Comparison of ENCODE assay signal across 13 mouse cellular contexts in genomic region chr13:60682714-60683695, GRCm38 (mm10).
DNase-seq lines count a peak whose midpoint lies in the region; ATAC-seq and TF ChIP-seq lines count a peak whose summit lies in the region.
"Had no signal": no experiment of that assay in that cellular context is flagged by ENCODE, and none has a peak within 500 bp of the region (broad histone marks: within the 10 kb centered on the region; RNA-seq: fewer than 3 reads in every experiment).

No protein-coding gene starts in this region.

- no peak overlapping the region for H3K9ac ChIP-seq in hindbrain, embryonic 12.5 days
- H3K9ac ChIP-seq in hindbrain, embryonic 11.5 days (ENCODE audit: low read depth, low read length): no peak overlapping the region
- no peak overlapping the region for H3K9ac ChIP-seq in midbrain, postnatal 0 days (replicated peaks; ENCODE audit: low read length, poor library complexity, severe bottlenecking)
- no peak overlapping the region for H3K9ac ChIP-seq in stomach, postnatal 0 days (ENCODE audit: low read length)
- H3K9ac ChIP-seq: embryonic facial prominence, embryonic 12.5 days; heart, embryonic 15.5 days had no signal

- TF ChIP-seq EP300 in stomach, postnatal 0 days (optimal IDR thresholded peaks at IDR 0.05): no peak

- 86% methylated on average over 15 of the region's 15 CpGs for WGBS in hindbrain, embryonic 12.5 days
- WGBS in hindbrain, embryonic 11.5 days: 90% methylated on average over 15 of the region's 15 CpGs
- WGBS in midbrain, postnatal 0 days: 85% methylated on average over 15 of the region's 15 CpGs
- WGBS in midbrain, embryonic 10.5 days: 89% methylated on average over 15 of the region's 15 CpGs
- 47% methylated on average over 15 of the region's 15 CpGs for WGBS in lung, adult 2 months
- 69% methylated on average over 15 of the region's 15 CpGs for WGBS in stomach, postnatal 0 days

- no peak for TF ChIP-seq POLR2A in lung, adult 2 months (IDR thresholded peaks at IDR 0.05; ENCODE audit: borderline replicate concordance, extremely low read depth, low read depth, low read length)

- peak; percentile 42 for TF ChIP-seq CTCF in midbrain, postnatal 0 days (IDR thresholded peaks at IDR 0.05)
- 0 out of 2 replicates have a peak, but pooled peaks have one; percentile 12 for TF ChIP-seq CTCF in lung, adult 2 months (IDR thresholded peaks at IDR 0.05; ENCODE audit: insufficient read depth, low read length)
- no peak; the same call in 1 of the 2 replicates for TF ChIP-seq CTCF in stomach, postnatal 0 days (IDR thresholded peaks at IDR 0.05; ENCODE audit: low read depth)

- no peak overlapping the region for H3K4me2 ChIP-seq in hindbrain, embryonic 12.5 days (replicated peaks)
- no peak overlapping the region for H3K4me2 ChIP-seq in hindbrain, embryonic 11.5 days (replicated peaks; ENCODE audit: low read depth, low read length)
- no peak overlapping the region for H3K4me2 ChIP-seq in midbrain, postnatal 0 days (ENCODE audit: low read depth, low read length, poor library complexity, severe bottlenecking)
- H3K4me2 ChIP-seq in stomach, postnatal 0 days (replicated peaks; ENCODE audit: low read depth): no peak overlapping the region
- H3K4me2 ChIP-seq: embryonic facial prominence, embryonic 12.5 days; heart, embryonic 15.5 days had no signal

- H3K27ac ChIP-seq in hindbrain, embryonic 12.5 days: 0 out of 2 replicates have a peak overlapping the region, but pooled peaks have one; percentile 8
- H3K27ac ChIP-seq in hindbrain, embryonic 11.5 days (ENCODE audit: low read depth, low read length): no peak overlapping the region
- peak overlapping the region; percentile 18; the same call in 1 of the 2 replicates for H3K27ac ChIP-seq in midbrain, postnatal 0 days (ENCODE audit: low read depth, low read length)
- no peak overlapping the region for H3K27ac ChIP-seq in midbrain, embryonic 10.5 days (replicated peaks)
- H3K27ac ChIP-seq in stomach, postnatal 0 days (replicated peaks): peak overlapping the region; percentile 4; the same call in 1 of the 2 replicates
- H3K27ac ChIP-seq: heart, embryonic 15.5 days; macrophage had no signal

- H3K27me3 ChIP-seq in hindbrain, embryonic 12.5 days: no peaks in the 10 kb centered on the region
- H3K27me3 ChIP-seq in hindbrain, embryonic 11.5 days (ENCODE audit: control insufficient read depth, insufficient read depth, low read length): no peaks in the 10 kb centered on the region
- H3K27me3 ChIP-seq in midbrain, postnatal 0 days (ENCODE audit: insufficient read depth, low read length): no peaks in the 10 kb centered on the region
- H3K27me3 ChIP-seq in midbrain, embryonic 10.5 days (ENCODE audit: low read depth, poor library complexity, severe bottlenecking): no peaks in the 10 kb centered on the region
- H3K27me3 ChIP-seq in stomach, postnatal 0 days (ENCODE audit: control insufficient read depth, insufficient read depth, low read length): no peaks in the 10 kb centered on the region
- H3K27me3 ChIP-seq: embryonic facial prominence, embryonic 12.5 days; heart, embryonic 15.5 days had no signal

- no peaks in the 10 kb centered on the region for H3K36me3 ChIP-seq in hindbrain, embryonic 12.5 days
- H3K36me3 ChIP-seq in hindbrain, embryonic 11.5 days (ENCODE audit: control insufficient read depth, insufficient read depth, low read length): no peaks in the 10 kb centered on the region
- no peaks in the 10 kb centered on the region for H3K36me3 ChIP-seq in midbrain, postnatal 0 days (ENCODE audit: insufficient read depth, low read length)
- no peaks in the 10 kb centered on the region for H3K36me3 ChIP-seq in midbrain, embryonic 10.5 days
- H3K36me3 ChIP-seq in stomach, postnatal 0 days (ENCODE audit: control insufficient read depth, insufficient read depth, low read length): no peaks in the 10 kb centered on the region
- H3K36me3 ChIP-seq: embryonic facial prominence, embryonic 12.5 days; heart, embryonic 15.5 days had no signal

- H3K9me3 ChIP-seq in hindbrain, embryonic 12.5 days (replicated peaks): no peaks in the 10 kb centered on the region
- H3K9me3 ChIP-seq in hindbrain, embryonic 11.5 days (ENCODE audit: control insufficient read depth, low read length): no peaks in the 10 kb centered on the region
- H3K9me3 ChIP-seq in midbrain, postnatal 0 days (ENCODE audit: low read length): no peaks in the 10 kb centered on the region
- H3K9me3 ChIP-seq in midbrain, embryonic 10.5 days (replicated peaks): no peaks in the 10 kb centered on the region
- H3K9me3 ChIP-seq in stomach, postnatal 0 days (ENCODE audit: control insufficient read depth, low read length): no peaks in the 10 kb centered on the region
- H3K9me3 ChIP-seq: embryonic facial prominence, embryonic 12.5 days; heart, embryonic 15.5 days had no signal

- no peak for DNase-seq in hindbrain, embryonic 11.5 days (ENCODE audit: low spot score)
- peak; percentile 49 for DNase-seq in midbrain, postnatal 0 days (ENCODE audit: low spot score)
- DNase-seq in midbrain, embryonic 10.5 days (ENCODE audit: low spot score): no peak
- DNase-seq in lung, adult 2 months: no peak
- no peak for DNase-seq in stomach, postnatal 0 days (ENCODE audit: low spot score)
- no peak for DNase-seq in spleen, postnatal 4 days (ENCODE audit: low spot score in 2 of 2)
- no peak for DNase-seq in thymus, postnatal 14 days
- DNase-seq: adrenal gland, postnatal 14 days; cerebellum, adult 2 months had no signal

- H3K4me3 ChIP-seq in hindbrain, embryonic 12.5 days: no peak overlapping the region
- no peak overlapping the region for H3K4me3 ChIP-seq in hindbrain, embryonic 11.5 days (ENCODE audit: low read depth, low read length)
- H3K4me3 ChIP-seq in midbrain, postnatal 0 days (ENCODE audit: low read depth, low read length): no peak overlapping the region
- no peak overlapping the region for H3K4me3 ChIP-seq in midbrain, embryonic 10.5 days
- H3K4me3 ChIP-seq in lung, adult 2 months (replicated peaks; ENCODE audit: extremely low read depth, low read depth, low read length): no peak overlapping the region
- no peak overlapping the region for H3K4me3 ChIP-seq in stomach, postnatal 0 days (ENCODE audit: low read depth, low read length)
- H3K4me3 ChIP-seq: embryonic facial prominence, embryonic 12.5 days; heart, embryonic 15.5 days had no signal

- H3K4me1 ChIP-seq in hindbrain, embryonic 12.5 days: peaks cover 31% of the 10 kb centered on the region
- H3K4me1 ChIP-seq in hindbrain, embryonic 11.5 days (replicated peaks; ENCODE audit: control insufficient read depth, insufficient read depth, low read length): no peaks in the 10 kb centered on the region; the same call in 1 of the 2 replicates
- 0 out of 2 replicates have a peak, but pooled peaks cover 10% of the 10 kb centered on the region for H3K4me1 ChIP-seq in midbrain, postnatal 0 days (ENCODE audit: insufficient read depth, low read length)
- H3K4me1 ChIP-seq in midbrain, embryonic 10.5 days: peaks cover 41% of the 10 kb centered on the region
- peaks cover 36% of the 10 kb centered on the region for H3K4me1 ChIP-seq in lung, adult 2 months (ENCODE audit: control insufficient read depth, insufficient read depth, low read length)
- peaks cover 11% of the 10 kb centered on the region; the same call in 1 of the 2 replicates for H3K4me1 ChIP-seq in stomach, postnatal 0 days (replicated peaks; ENCODE audit: control insufficient read depth, insufficient read depth)

- ATAC-seq in hindbrain, embryonic 12.5 days (ENCODE audit: low FRiP score): no peak
- no peak for ATAC-seq in hindbrain, embryonic 11.5 days (ENCODE audit: low FRiP score)
- peak; percentile 19; the same call in 1 of the 2 replicates for ATAC-seq in midbrain, postnatal 0 days (ENCODE audit: low FRiP score)
- ATAC-seq in stomach, postnatal 0 days (ENCODE audit: low FRiP score, low TSS enrichment): no peak

Comparison
In these comparisons a context has a peak if more than half of its experiments do, and no peak if none do; other contexts are left out.
1. H3K27ac ChIP-seq: peak in hindbrain, embryonic 12.5 days (single experiment), midbrain, postnatal 0 days (single experiment) and stomach, postnatal 0 days (single experiment); none in hindbrain, embryonic 11.5 days (single experiment) and midbrain, embryonic 10.5 days (single experiment).